Mouse (Mus musculus): ENCODE data around the gene Osm. TPM values are rescaled to one million over a fixed set of nuclear protein-coding genes. Genes with fewer than 3 reads are reported as not detected.

Gene Osm
- total and polyA plus RNA-seq, 2 experiments: not detected

- Histone ChIP-seq H3K27me3 (ENCODE audit: control insufficient read depth, insufficient read depth, low read length) (no peaks in the 10 kb centered on the region), H3K9ac (ENCODE audit: low read depth, low read length) (no peak overlapping the region), H3K4me3 (ENCODE audit: insufficient read depth, low read depth, low read length) (no peak overlapping the region), H3K27ac (replicated peaks; ENCODE audit: insufficient read depth, low read depth, low read length) (no peak overlapping the region), H3K4me1 (ENCODE audit: control insufficient read depth, insufficient read depth, low read length) (peaks cover 11% of the 10 kb centered on the region), H3K36me3 (ENCODE audit: control insufficient read depth, insufficient read depth, low read length) (no peaks in the 10 kb centered on the region), H3K79me2 (ENCODE audit: control insufficient read depth, insufficient read depth, low read length) (no peaks in the 10 kb centered on the region)
- TF ChIP-seq CTCF (IDR thresholded peaks at IDR 0.05; ENCODE audit: low read depth, low read length): no peak
- no peak for TF ChIP-seq POLR2A (IDR thresholded peaks at IDR 0.05; ENCODE audit: extremely low read depth, insufficient read depth, low read length)
- DNase-seq (ENCODE audit: extremely low read depth, low read depth, low spot score): no peak
- 80% methylated on average over 5 of the region's 5 CpGs for WGBS
Measured at GRCm38 (mm10) chr11:4261969-4262368, 25.7 kb downstream of the Osm start.

GRCm38 (mm10) chr11:4262847-4263246 is 26.6 kb downstream of the Osm start:
- H3K27ac ChIP-seq (replicated peaks; ENCODE audit: insufficient read depth, low read depth, low read length): no peak overlapping the region
- peaks cover 6% of the 10 kb centered on the region for H3K4me1 ChIP-seq (ENCODE audit: control insufficient read depth, insufficient read depth, low read length)
- H3K36me3 ChIP-seq (ENCODE audit: control insufficient read depth, insufficient read depth, low read length): no peaks in the 10 kb centered on the region
- H3K4me3 ChIP-seq (ENCODE audit: insufficient read depth, low read depth, low read length): no peak overlapping the region
- WGBS: 39% methylated on average over 7 of the region's 7 CpGs
- no peak overlapping the region for H3K9ac ChIP-seq (ENCODE audit: low read depth, low read length)
- DNase-seq (ENCODE audit: extremely low read depth, low read depth, low spot score): no peak
- no peaks in the 10 kb centered on the region for H3K79me2 ChIP-seq (ENCODE audit: control insufficient read depth, insufficient read depth, low read length)
- no peak for TF ChIP-seq CTCF (IDR thresholded peaks at IDR 0.05; ENCODE audit: low read depth, low read length)
- TF ChIP-seq POLR2A (IDR thresholded peaks at IDR 0.05; ENCODE audit: extremely low read depth, insufficient read depth, low read length): no peak
- H3K27me3 ChIP-seq (ENCODE audit: control insufficient read depth, insufficient read depth, low read length): no peaks in the 10 kb centered on the region

DNA sequence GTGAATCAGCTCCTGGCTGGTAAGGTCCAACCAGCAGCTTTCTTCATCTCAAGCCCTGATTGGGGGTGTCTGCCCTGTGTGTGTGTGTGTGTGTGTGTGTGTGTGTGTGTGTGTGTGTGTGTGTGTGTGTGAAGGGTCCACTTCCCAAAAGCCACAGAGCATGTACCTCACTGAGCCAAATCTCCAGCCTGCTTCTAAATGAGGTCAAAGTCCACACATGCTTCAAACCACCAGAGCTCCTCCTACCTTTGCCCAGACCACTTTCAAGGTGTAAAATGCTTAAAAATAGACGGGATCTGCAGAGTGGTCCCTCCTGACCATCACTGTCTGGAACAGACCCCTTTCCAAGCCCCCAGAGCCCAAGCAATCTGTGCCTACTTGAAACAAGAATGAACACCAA is 27.1 kb downstream of the Osm start:
- no peak overlapping the region for H3K27ac ChIP-seq (replicated peaks; ENCODE audit: insufficient read depth, low read depth, low read length)
- TF ChIP-seq POLR2A (IDR thresholded peaks at IDR 0.05; ENCODE audit: extremely low read depth, insufficient read depth, low read length): no peak
- TF ChIP-seq CTCF (IDR thresholded peaks at IDR 0.05; ENCODE audit: low read depth, low read length): no peak
- peak; percentile 26 for DNase-seq (ENCODE audit: extremely low read depth, low read depth, low spot score)
- H3K79me2 ChIP-seq (ENCODE audit: control insufficient read depth, insufficient read depth, low read length): no peaks in the 10 kb centered on the region
- H3K4me1 ChIP-seq (ENCODE audit: control insufficient read depth, insufficient read depth, low read length): peaks cover 2% of the 10 kb centered on the region; the same call in 1 of the 2 replicates
- H3K9ac ChIP-seq (ENCODE audit: low read depth, low read length): no peak overlapping the region
- 17% methylated on average over 1 of the region's 1 CpGs for WGBS
- no peak overlapping the region for H3K4me3 ChIP-seq (ENCODE audit: insufficient read depth, low read depth, low read length)
- H3K27me3 ChIP-seq (ENCODE audit: control insufficient read depth, insufficient read depth, low read length): no peaks in the 10 kb centered on the region
- no peaks in the 10 kb centered on the region for H3K36me3 ChIP-seq (ENCODE audit: control insufficient read depth, insufficient read depth, low read length)

GRCm38 (mm10) chr11:4264066-4264465 is 27.8 kb downstream of the Osm start:
- Histone ChIP-seq H3K79me2 (ENCODE audit: control insufficient read depth, insufficient read depth, low read length) (no peaks in the 10 kb centered on the region), H3K4me3 (ENCODE audit: insufficient read depth, low read depth, low read length) (no peak overlapping the region), H3K27ac (replicated peaks; ENCODE audit: insufficient read depth, low read depth, low read length) (no peak overlapping the region), H3K4me1 (ENCODE audit: control insufficient read depth, insufficient read depth, low read length) (no peaks in the 10 kb centered on the region), H3K36me3 (ENCODE audit: control insufficient read depth, insufficient read depth, low read length) (no peaks in the 10 kb centered on the region), H3K9ac (ENCODE audit: low read depth, low read length) (no peak overlapping the region), H3K27me3 (ENCODE audit: control insufficient read depth, insufficient read depth, low read length) (no peaks in the 10 kb centered on the region)
- no peak for DNase-seq (ENCODE audit: extremely low read depth, low read depth, low spot score)
- WGBS: 81% methylated on average over 7 of the region's 7 CpGs
- no peak for TF ChIP-seq CTCF (IDR thresholded peaks at IDR 0.05; ENCODE audit: low read depth, low read length)
- no peak for TF ChIP-seq POLR2A (IDR thresholded peaks at IDR 0.05; ENCODE audit: extremely low read depth, insufficient read depth, low read length)

DNA sequence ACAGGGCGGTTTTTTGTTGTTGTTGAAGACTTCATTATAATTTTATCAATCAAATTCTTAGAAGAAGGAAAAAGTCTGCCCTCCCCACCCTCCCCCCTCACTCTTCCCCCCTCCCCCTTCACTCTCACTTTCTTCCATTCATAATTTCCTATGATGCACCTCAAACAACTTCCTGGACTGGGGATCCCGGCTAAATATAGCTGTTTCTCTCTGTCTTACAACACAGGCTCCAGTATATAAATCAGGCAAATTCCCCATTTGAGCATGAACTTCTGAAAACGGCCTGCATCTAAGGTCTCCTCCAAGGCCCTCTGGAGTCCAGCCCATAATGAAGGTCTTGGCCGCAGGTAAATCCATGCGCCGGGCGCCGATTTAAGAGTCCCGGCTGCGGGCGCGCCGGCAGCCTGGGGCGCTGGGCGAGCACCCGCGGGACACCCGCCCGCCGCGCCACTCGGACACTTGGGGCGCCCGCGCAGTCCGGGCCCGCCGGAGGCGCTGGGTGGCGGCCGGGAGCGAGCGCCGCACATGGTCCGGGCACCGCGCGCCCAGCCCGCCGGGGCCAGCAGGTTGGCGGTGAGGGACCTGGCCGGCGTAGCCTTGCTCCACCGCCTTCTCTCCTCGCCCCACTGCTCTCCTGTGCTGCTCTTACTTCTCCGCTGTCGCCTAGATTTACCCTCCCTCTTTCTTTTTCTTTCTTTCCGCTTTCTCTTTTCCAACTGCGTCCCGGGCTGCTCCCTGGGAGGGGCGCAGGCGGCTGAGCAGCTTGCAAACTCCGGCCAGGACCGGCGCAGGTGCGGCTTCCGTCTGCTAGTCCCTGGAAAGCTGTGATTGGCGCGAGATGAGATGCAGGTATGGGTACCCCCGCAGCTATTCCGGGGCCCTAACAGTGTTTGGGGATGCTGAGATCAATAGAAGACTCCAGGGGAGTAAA is 30.3 kb downstream of the Osm start:
- Histone ChIP-seq H3K4me3 (ENCODE audit: insufficient read depth, low read depth, low read length) (peak overlapping the region; percentile 58; the same call in 1 of the 2 replicates), H3K27ac (replicated peaks; ENCODE audit: insufficient read depth, low read depth, low read length) (no peak overlapping the region), H3K36me3 (ENCODE audit: control insufficient read depth, insufficient read depth, low read length) (no peaks in the 10 kb centered on the region), H3K9ac (ENCODE audit: low read depth, low read length) (peak overlapping the region; percentile 67), H3K79me2 (ENCODE audit: control insufficient read depth, insufficient read depth, low read length) (no peaks in the 10 kb centered on the region), H3K27me3 (ENCODE audit: control insufficient read depth, insufficient read depth, low read length) (no peaks in the 10 kb centered on the region), H3K4me1 (ENCODE audit: control insufficient read depth, insufficient read depth, low read length) (no peaks in the 10 kb centered on the region)
- no peak for TF ChIP-seq CTCF (IDR thresholded peaks at IDR 0.05; ENCODE audit: low read depth, low read length)
- under 1% methylated on average over 60 of the region's 61 CpGs for WGBS
- DNase-seq (ENCODE audit: extremely low read depth, low read depth, low spot score): no peak

GRCm38 (mm10) chr11:4267202-4267578 is 31.0 kb downstream of the Osm start:
- no peaks in the 10 kb centered on the region for H3K79me2 ChIP-seq (ENCODE audit: control insufficient read depth, insufficient read depth, low read length)
- TF ChIP-seq POLR2A (IDR thresholded peaks at IDR 0.05; ENCODE audit: extremely low read depth, insufficient read depth, low read length) (no peak), CTCF (IDR thresholded peaks at IDR 0.05; ENCODE audit: low read depth, low read length) (no peak)
- no peaks in the 10 kb centered on the region for H3K27me3 ChIP-seq (ENCODE audit: control insufficient read depth, insufficient read depth, low read length)
- no peaks in the 10 kb centered on the region for H3K4me1 ChIP-seq (ENCODE audit: control insufficient read depth, insufficient read depth, low read length)
- no peak overlapping the region for H3K27ac ChIP-seq (replicated peaks; ENCODE audit: insufficient read depth, low read depth, low read length)
- H3K4me3 ChIP-seq (ENCODE audit: insufficient read depth, low read depth, low read length): no peak overlapping the region
- 5% methylated on average over 13 of the region's 13 CpGs for WGBS
- H3K9ac ChIP-seq (ENCODE audit: low read depth, low read length): no peak overlapping the region
- H3K36me3 ChIP-seq (ENCODE audit: control insufficient read depth, insufficient read depth, low read length): no peaks in the 10 kb centered on the region
- no peak for DNase-seq (ENCODE audit: extremely low read depth, low read depth, low spot score)
